Mouse (Mus musculus) ES-Bruce4 (cell line): ENCODE results near the gene Bag1. TPM values are rescaled to one million over a fixed set of nuclear protein-coding genes. Genes with fewer than 3 reads are reported as not detected.
"Not testable (repeated sequence)": the region's sequence is repeated elsewhere in the genome, so short reads cannot be mapped to it uniquely, and the experiment has no call there.

Source experiments
- H3K27ac ChIP-seq: 2 replicates; pipeline ENCODE4 v1.5.1; 2012; ENCODE audit warnings: low read length, inconsistent platforms; ENCODE audit not compliant: insufficient read depth
- H3K27me3 ChIP-seq: 2 replicates; pipeline ENCODE4 v1.6.1; 2012; ENCODE audit warnings: mild to moderate bottlenecking, low read length, inconsistent platforms; ENCODE audit not compliant: control insufficient read depth, poor library complexity, insufficient read depth, severe bottlenecking
- H3K36me3 ChIP-seq: 2 replicates; pipeline ENCODE4 v1.6.1; 2012; ENCODE audit warnings: inconsistent platforms, mild to moderate bottlenecking, low read length, moderate library complexity; ENCODE audit not compliant: control insufficient read depth, poor library complexity, insufficient read depth, severe bottlenecking
- H3K4me1 ChIP-seq: one replicate; pipeline ENCODE4 v1.8.1; 2011; ENCODE audit warnings: low read length; ENCODE audit not compliant: control insufficient read depth, insufficient read depth
- H3K4me3 ChIP-seq: 2 replicates; pipeline ENCODE4 v1.5.1; 2011; ENCODE audit warnings: low read depth, mild to moderate bottlenecking, low read length
- H3K9ac ChIP-seq: 2 replicates; pipeline ENCODE4 v1.6.1; 2012; ENCODE audit warnings: low read depth, mild to moderate bottlenecking, inconsistent platforms; ENCODE audit not compliant: poor library complexity, severe bottlenecking
- H3K9me3 ChIP-seq: replicated peaks from 2 replicates; pipeline ENCODE4 v1.6.1; 2012; ENCODE audit warnings: mild to moderate bottlenecking, low read length, inconsistent platforms; ENCODE audit not compliant: control insufficient read depth, poor library complexity, insufficient read depth, severe bottlenecking
- CTCF ChIP-seq: IDR thresholded peaks from one replicate; pipeline ENCODE4 v1.8.1; 2011; ENCODE audit warnings: low read depth, low read length
- EP300 ChIP-seq: IDR thresholded peaks from 2 replicates; pipeline ENCODE4 v1.6.1; 2011; ENCODE audit warnings: low read depth, low read length; ENCODE audit not compliant: insufficient read depth
- POLR2A ChIP-seq: IDR thresholded peaks from one replicate; pipeline ENCODE4 v1.8.1; 2011; ENCODE audit warnings: low read length; ENCODE audit not compliant: insufficient read depth
- polyA plus RNA-seq: library from polyadenylated mRNA; stranded (reverse); fragments of >200 nt; gene quantifications from 2 replicates; pipeline ENCODE4 v1.2.4, GENCODE M21; 2011; ENCODE audit warnings: low read depth; ENCODE audit not compliant: missing spikeins, insufficient read depth, insufficient read length

The Bag1 gene
- polyA plus RNA-seq, 1 experiment: 106 TPM

- Histone ChIP-seq H3K4me1 (no peaks in the 10 kb centered on the region), H3K9me3 (no peaks in the 10 kb centered on the region), H3K36me3 (peaks cover 21% of the 10 kb centered on the region), H3K27ac (no peak overlapping the region), H3K27me3 (no peaks in the 10 kb centered on the region), H3K4me3 (no peak overlapping the region), H3K9ac (peak overlapping the region; percentile 78)
- no peak for TF ChIP-seq EP300
- TF ChIP-seq POLR2A: no peak
- TF ChIP-seq CTCF: no peak
These were observed 1.5 kb downstream of the Bag1 start for GRCm38 (mm10) chr4:40946516-40947121.

GRCm38 (mm10) chr4:40943651-40944050 is 4.4 kb downstream of the Bag1 start:
- H3K4me3 ChIP-seq: no peak overlapping the region
- TF ChIP-seq CTCF (no peak), POLR2A (no peak), EP300 (no peak)
- H3K27me3 ChIP-seq: no peaks in the 10 kb centered on the region
- no peak overlapping the region for H3K9ac ChIP-seq
- H3K27ac ChIP-seq: no peak overlapping the region
- H3K36me3 ChIP-seq: peaks cover 39% of the 10 kb centered on the region
- no peaks in the 10 kb centered on the region for H3K4me1 ChIP-seq
- peaks cover 8% of the 10 kb centered on the region for H3K9me3 ChIP-seq

GRCm38 (mm10) chr4:40938793-40939192 is 9.3 kb downstream of the Bag1 start:
- Histone ChIP-seq H3K4me3 (no peak overlapping the region), H3K4me1 (no peaks in the 10 kb centered on the region), H3K36me3 (peaks cover 51% of the 10 kb centered on the region), H3K27me3 (no peaks in the 10 kb centered on the region), H3K27ac (no peak overlapping the region), H3K9ac (no peak overlapping the region), H3K9me3 (peaks cover 8% of the 10 kb centered on the region)
- no peak for TF ChIP-seq POLR2A
- no peak for TF ChIP-seq CTCF
- TF ChIP-seq EP300: no peak

GRCm38 (mm10) chr4:40936175-40936839 is 11.8 kb downstream of the Bag1 start:
- H3K9ac ChIP-seq: no peak overlapping the region
- H3K4me3 ChIP-seq: no peak overlapping the region
- no peaks in the 10 kb centered on the region for H3K27me3 ChIP-seq
- no peaks in the 10 kb centered on the region for H3K4me1 ChIP-seq
- peaks cover 8% of the 10 kb centered on the region for H3K9me3 ChIP-seq
- TF ChIP-seq CTCF: no peak
- no peak for TF ChIP-seq EP300
- TF ChIP-seq POLR2A: no peak
- no peak overlapping the region for H3K27ac ChIP-seq
- H3K36me3 ChIP-seq: peaks cover 38% of the 10 kb centered on the region

- Histone ChIP-seq H3K36me3 (peaks cover 24% of the 10 kb centered on the region), H3K27ac (peak overlapping the region; percentile 62; the same call in 1 of the 2 replicates)
- not testable (repeated sequence) for H3K9me3 ChIP-seq, H3K9ac ChIP-seq, H3K27me3 ChIP-seq, H3K4me3 ChIP-seq, H3K4me1 ChIP-seq
These were observed 13.7 kb downstream of the Bag1 start for GRCm38 (mm10) chr4:40934369-40934768.

- no peak for TF ChIP-seq EP300
- no peak for TF ChIP-seq CTCF
- TF ChIP-seq POLR2A: no peak
- H3K4me3 ChIP-seq: no peak overlapping the region
- H3K27ac ChIP-seq: peak overlapping the region; percentile 9
- H3K27me3 ChIP-seq: no peaks in the 10 kb centered on the region
- H3K9me3 ChIP-seq: no peaks in the 10 kb centered on the region
- H3K9ac ChIP-seq: no peak overlapping the region
- H3K4me1 ChIP-seq: no peaks in the 10 kb centered on the region
- peaks cover 19% of the 10 kb centered on the region for H3K36me3 ChIP-seq
These were observed 14.4 kb downstream of the Bag1 start for GRCm38 (mm10) chr4:40933694-40934093.
